Mouse (Mus musculus) liver, adult 2 months (tissue): ENCODE results near the gene Padi2.

Experiments
- CTCF ChIP-seq: fragments of 200-500 bp; IDR thresholded peaks from 2 replicates; pipeline ENCODE4 v1.5.1; 2011; ENCODE audit warnings: low read depth, low read length, control low read depth
- POLR2A ChIP-seq: fragments of 200-500 bp; IDR thresholded peaks from 2 replicates; pipeline ENCODE4 v1.6.1; 2011; ENCODE audit warnings: low read length, control low read depth; ENCODE audit not compliant: insufficient read depth; ENCODE audit errors: extremely low read depth

DNA sequence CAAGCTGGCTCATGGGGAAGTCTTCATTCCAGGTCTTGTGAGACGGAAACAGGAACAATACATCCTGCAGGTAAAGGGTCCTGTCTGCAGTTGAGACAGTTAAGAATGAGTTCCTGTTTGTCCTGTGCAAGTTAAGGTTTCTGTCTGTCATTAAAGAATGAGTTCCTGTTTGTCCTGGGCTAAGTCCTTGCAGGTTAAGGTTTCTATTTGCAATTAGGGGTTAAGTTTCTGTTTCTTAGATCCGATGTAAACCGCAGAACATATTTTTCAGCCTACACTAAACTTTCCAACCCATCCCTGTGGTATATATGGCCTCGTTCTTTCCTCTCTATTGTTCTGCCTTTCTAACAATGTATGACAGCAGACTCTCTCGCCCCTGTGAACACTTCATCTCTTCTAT lies 49.1 kb upstream of the Padi2 start:
- TF ChIP-seq CTCF = no peak
- TF ChIP-seq POLR2A = no peak
